Mouse (Mus musculus): ENCODE measurements around the gene Coq10a.
"Not testable (repeated sequence)": the region's sequence is repeated elsewhere in the genome, so short reads cannot be mapped to it uniquely, and the experiment has no call there.

DNA sequence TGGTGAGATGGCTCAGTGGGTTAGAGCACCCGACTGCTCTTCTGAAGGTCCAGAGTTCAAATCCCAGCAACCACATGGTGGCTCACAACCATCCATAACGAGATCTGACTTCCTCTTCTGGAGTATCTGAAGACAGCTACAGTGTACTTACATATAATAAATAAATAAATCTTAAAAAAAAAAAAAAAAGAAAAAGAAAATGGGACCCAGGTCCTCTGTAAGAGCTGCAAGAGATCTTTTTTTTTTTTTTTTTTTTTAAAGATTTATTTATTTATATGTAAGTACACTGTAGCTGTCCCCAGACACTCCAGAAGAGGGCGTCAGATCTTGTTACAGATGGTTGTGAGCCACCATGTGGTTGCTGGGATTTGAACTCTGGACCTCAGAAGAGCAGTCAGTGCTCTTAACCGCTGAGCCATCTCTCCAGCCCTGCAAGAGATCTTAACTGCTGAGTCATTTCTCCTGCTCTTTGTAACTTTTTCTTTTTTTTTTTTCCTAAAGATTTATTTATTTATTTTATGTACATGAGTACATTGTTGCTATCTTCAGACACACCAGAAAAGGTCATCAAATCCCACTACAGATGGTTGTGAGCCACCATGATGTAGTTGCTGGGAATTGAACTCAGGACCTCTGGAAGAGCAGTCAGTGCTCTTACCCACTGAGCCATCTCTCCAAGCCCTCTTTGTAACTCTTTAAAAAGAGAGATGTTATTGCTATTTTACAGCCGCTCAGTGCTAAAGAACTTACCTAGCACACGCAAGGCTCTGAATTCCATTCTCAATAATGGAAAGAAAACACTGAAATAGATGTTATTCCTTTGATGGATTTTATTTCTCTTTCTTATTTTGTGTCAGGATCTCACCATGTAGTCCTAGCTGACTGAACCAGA, 36.2 kb downstream of the Coq10a start:
- TF ChIP-seq CTCF, EP300 (IDR thresholded peaks at IDR 0.05; ENCODE audit: low read depth): not testable (repeated sequence)
